Mouse (Mus musculus) fat pad, adult 2 months (tissue): ENCODE measurements around the gene U2af2.

Experiments used
- DNase-seq: peaks from one replicate; pipeline ENCODE4 v3.0.0-alpha.2; 2011; ENCODE audit warnings: low read depth, low spot score; ENCODE audit errors: extremely low read depth

U2af2 gene

DNA sequence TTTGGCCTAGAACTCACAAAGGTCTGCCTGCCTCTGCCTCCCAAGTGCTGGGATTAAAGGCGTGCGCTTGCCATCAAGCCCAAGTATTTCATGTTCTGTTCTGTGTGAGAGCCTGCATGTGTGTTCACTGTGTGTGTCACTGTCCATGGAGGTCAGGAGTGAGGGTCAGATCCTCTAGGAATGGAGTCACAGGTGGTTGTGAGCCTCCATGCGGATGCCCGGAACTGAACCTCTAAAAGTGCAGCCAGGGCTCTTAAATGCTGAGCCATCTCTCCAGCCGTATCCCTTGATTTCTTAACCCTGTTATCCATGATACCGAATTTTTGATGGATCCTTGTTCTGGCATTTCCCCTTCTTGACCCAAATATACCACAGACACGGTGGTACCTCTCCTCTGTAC lies 24.9 kb upstream of the U2af2 start:
- DNase-seq = no peak

DNA sequence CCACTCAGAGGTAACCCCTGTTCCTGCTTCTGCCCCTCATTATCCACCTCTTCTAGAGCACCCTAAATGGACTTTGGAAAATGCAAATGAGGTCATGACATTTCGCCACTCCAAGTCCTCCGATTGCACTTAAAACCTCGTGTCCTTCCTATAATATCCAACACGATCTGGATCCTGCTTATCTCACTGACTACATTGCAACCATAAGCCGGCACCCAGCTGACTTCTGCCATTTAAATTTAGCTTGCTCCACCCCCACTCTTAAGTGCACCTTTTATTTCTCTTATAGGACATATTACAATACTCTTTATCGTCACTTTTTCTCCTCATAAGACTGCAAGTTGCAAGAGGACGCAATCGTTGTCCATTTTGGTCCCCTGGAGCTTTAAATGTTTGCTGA lies 24.5 kb upstream of the U2af2 start:
- DNase-seq = no peak

DNA sequence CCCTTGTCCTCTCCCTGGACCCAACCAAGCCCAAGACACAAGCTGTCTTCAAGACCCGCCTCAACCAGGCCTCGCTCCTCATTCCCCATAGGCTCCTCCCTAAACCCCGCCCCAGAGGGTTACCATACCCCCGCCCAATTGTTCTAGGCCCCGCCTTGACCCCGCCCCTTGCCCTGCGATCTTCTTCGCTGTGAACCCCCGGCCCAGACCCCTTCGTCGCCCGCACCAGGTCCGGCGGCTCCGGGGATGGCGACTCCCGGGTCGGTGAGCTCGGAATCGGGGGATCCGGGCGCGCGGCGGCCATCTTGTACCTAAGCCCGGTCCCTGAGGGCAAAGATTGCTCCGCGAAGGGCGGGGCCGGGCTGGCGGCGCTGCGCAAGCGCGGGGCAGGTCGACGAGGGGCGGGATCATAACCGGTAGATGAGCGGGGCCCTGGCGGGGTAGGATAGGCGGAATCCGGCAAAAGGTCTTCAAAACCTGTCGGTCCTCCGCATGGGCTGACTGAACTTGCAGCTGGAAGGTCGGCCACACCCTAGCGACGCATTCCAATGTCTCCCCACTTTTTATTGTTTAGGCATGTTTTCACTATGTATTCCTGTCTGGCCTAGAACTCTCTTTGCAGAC lies 23.7 kb upstream of the U2af2 start, which contains the start of gene Zfp784:
TSS of gene Zfp784 (minus strand) at position 338 of the 624 bp plus-strand sequence.
- peak; percentile 42 for DNase-seq

DNA sequence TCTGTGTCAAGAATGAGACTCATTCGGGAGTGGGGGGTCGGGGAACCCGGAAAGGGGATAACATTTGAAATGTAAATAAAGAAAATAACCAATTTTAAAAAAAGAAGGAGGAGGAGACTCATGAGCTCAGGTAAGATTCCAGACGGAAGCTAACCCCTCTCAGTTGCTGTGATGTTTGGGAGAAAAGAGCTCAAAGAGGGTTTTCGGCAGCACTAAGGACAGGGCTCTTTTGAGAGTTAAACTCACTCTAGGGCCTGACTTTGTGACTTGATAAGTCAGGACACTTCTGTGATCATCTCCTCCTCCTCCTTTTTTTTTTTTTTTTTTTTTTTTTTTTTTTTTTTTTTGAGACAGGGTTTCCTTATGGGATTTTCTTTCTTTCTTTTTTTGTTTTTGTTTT lies 23.0 kb upstream of the U2af2 start:
- DNase-seq = no peak

DNA sequence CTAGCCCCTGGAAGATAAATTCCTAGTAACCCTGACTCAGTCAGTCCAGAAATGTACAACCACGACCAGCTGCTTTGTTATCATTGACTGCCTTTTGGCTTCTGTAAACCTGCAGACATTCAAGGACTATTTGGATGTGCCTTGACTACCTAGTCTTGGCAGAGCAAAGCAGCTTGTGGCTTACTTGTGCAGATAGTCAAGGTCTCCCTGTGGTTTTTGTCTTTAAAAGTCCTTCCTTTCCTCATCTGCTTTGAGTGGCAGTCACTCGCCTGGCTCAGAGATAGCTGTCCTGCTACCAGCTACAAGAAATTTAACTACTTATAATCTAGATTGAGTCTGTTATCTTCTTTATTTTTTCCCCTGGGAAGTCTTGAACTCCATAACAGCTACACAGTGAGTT lies 17.0 kb upstream of the U2af2 start:
- no peak for DNase-seq

DNA sequence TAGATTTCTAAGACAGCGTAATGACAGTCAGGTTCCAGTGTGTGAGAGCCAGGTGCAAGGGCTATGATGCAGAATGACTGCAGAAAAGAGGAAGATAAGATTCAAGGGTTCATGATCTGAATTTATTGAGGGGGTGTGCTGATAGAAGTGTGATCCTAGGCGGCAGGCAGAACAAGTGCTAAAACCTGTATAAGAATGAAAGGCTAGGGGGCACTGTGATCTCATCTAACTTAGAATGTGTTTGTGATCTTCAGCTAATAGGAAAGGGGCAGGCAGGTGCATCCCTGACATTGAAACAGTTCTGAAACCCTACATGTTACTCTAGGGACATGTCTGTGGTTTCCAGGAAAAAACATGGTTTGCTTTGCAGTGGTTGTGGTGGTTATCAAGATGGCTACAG lies 15.8 kb upstream of the U2af2 start:
- no peak for DNase-seq

DNA sequence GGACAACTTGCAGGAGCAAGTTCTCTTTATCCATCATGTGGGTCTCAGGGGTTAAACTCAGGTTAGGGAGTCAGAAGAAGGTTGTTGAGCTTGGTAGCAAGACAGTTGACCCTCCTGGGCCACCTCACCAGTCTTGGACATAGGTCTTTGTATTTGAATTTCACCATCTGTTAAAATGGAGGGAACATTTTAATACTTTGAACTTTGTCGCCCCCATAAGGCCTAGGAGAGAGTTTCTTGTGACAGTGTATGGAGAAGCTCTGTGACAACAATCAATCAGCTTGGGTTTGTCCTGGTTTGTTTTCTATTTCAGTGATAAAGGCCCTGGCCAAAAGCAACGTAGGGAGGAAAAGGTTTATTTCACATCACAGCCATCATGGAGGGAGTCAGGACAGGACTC lies 14.6 kb upstream of the U2af2 start:
- DNase-seq = no peak

DNA sequence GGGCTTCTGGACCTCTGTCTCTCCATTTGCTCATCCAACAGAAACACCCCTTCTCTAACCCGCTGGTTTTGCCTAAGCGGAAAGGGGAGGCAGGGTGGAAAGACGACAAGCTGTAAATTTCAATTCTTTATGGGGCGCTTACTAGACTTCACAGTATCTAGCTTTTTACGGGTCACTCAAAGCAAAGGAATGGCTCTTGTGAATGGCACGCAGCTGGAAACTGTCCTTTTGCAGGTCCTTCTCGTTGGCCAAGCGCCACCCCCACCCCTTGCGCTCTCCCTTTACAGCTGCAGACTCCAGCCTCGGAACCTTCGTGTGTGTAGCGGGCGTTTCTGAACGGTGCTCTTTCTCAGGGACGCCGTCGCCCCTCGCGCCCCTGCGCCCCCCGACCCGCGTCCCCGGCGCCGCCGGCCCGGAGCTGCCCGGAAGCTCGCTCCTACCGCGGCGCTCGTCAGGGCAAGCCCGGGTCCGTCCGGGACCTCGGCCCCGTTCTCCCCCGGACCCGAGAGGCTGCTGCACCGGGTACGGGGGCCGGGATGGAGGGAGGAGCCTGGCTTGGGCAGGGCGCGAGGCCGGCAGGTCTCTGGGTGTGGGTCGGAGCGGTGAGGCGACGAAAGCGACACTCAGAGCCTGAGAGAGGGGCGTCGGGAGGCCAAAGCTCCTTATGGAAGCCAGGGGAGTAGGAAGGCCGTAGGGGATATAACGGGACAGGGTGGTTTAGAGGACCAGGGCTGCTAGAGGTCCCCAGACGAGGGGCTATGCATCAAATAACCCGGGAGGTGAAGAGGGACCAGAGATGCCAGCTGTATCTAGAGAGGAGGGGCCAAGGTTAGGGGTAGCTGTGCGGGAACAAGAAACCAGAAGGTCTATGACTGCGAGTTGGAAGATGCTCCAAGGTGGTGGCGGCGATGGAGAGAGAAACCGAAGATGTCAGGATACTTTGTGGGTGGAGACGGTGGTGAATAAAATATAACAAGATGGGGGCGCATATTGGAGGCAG lies 10.4 kb upstream of the U2af2 start, which contains the start of gene Zfp580:
TSS of gene Zfp580 (plus strand) at position 346 of the 1,000 bp plus-strand sequence.
- no peak for DNase-seq

DNA sequence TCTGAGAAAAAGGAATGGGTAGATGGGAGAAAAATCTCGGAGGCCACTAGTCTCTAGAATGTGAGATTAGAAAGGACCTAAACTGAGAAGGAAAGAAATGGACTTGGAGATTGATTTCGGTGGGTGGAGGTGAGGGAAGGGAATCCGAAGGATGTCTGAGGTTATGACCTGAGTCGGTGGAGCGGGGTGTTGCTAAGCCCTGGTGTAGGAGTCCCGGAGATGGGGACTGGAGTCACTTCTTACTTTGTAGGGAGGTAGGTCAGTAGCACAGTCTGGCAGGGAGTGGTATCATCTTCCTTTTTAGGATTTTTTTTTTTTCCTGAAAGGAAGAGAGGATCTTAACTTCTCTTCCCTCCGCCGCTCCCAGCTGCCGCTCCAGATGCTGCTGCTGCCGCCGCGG lies 9.5 kb upstream of the U2af2 start:
- DNase-seq = no peak

DNA sequence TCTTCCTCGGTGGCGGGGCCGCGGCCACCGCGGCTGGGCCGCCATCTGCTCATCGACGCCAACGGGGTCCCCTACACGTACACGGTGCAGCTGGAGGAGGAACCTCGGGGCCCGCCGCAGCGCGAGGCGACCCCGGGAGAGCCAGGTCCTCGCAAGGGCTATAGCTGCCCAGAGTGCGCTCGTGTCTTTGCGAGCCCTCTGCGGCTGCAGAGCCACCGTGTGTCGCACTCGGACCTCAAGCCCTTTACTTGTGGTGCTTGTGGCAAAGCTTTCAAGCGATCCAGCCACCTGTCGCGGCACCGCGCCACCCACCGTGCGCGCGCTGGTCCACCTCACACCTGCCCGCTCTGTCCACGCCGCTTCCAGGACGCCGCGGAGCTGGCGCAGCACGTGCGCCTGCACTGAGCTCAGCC lies 9.0 kb upstream of the U2af2 start:
- DNase-seq = no peak

DNA sequence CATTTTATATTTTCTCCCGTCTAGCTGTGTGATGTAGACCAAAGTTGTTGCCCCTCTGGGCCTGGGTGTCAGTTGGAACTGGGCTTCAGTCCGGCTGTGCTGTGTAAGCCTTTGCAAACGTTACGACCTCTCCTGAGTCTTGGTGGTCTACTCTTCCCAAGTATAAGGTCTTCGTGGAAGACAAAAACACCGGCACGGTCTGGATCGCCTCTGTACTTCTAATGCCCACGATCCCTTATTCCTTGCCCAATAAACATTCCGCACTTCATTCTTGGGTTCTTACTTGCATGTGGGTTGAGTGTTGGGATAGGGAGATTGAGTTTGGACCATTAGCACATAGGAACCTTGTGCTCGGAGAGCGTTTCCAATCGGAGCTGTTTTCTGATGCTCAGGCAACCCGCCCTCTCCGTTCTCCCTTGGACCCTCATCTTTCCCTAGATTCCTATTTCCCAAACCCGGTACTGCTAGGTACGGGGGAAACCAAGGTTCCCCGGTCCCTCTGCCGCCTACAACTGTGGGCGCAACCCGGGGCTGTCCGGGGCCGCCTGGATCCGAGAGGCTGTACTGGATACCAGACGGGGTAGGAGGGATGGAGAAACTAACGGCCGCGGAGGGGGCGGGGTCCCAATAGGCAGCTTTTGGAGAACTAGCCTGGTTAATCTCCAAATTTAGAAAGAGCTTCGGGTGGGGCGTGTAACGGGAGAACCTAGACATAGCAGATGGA lies 8.3 kb upstream of the U2af2 start:
- no peak for DNase-seq

DNA sequence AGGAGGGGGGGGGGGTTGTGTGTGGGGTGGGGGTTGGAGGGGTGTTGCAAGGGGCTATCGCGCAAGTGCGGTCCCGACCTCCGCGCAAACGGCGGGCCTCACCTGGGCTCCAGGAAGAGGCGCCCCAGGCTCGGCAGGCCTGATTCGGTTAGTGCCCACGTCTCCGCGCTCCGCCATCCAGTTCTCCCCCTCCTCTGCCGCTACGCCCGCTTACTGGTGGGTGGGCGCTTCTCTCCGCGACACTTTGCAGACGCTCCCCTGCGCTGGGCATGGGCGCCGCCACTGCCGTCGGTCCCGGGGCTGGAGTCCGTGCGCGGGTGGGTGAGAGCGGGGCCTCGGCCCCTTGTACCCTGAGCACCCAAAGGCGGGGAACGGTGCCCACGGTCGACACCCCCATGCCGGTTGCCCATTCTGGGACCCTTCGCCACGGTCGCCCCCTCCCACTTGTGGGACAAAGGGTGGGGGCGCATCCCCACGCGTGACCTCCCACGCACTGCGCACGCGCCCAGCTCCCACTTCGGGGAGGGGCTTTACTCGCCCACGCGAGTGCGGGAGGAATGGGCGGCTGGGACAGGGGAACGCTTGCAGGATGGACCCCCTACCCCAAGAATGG lies 5.2 kb upstream of the U2af2 start:
- DNase-seq = no peak

DNA sequence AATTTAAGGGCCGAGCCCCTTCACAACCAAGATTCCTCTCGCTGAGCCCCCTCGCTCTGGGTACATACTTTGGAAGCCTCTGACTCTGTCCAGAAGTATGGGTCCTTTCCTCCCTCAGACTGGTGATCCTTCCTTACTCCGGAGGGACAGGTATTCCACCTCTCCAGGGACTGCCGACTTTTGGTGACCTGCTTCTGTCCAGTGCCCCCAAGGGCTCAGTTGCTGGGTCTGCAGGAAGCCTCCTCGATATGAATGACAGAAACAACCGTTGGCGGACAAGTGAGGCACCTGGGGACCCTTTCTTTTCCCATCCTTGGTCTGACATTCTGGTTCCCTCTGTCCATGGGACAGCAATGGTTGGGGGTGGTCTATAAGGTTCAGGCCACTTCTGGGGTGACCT lies 4.6 kb upstream of the U2af2 start:
- DNase-seq = no peak

DNA sequence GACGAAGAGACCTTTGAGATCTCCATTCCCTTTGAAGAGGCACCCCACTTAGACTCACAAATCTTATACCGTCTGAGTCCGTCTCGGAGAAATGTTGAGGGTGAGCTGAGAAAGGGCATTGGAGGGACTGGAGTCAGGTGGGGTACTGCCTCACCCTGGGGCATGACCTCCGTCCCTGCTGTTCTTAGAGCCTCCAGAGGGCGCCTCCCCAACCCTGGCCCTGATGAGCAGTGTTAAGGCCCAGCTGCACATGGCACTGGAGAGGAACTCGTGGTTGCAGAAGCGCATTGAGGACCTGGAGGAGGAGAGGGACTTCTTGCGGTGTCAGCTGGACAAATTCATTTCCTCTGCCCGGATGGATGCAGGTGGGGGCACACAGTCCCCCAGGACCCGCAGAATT lies 4.1 kb upstream of the U2af2 start:
- no peak for DNase-seq

DNA sequence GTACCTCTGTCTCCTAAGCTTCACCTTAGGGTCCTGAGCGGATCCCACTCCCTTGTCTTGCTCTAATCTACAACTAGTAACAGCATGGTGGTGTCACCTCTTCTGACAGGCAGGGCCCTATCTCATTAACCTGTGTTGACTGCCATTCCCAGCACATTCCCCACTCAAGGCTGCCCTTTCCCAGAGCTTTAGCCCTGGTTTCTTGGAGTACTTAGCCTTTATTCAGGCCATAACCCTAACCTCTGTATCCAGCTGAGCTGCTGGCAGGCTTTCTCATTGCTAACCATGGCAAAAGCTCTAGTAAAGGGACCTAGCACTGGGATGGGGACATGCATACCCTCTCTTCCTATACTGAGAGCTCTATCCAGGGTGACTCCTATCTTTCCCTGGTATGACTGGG lies 3.3 kb upstream of the U2af2 start:
- no peak for DNase-seq

DNA sequence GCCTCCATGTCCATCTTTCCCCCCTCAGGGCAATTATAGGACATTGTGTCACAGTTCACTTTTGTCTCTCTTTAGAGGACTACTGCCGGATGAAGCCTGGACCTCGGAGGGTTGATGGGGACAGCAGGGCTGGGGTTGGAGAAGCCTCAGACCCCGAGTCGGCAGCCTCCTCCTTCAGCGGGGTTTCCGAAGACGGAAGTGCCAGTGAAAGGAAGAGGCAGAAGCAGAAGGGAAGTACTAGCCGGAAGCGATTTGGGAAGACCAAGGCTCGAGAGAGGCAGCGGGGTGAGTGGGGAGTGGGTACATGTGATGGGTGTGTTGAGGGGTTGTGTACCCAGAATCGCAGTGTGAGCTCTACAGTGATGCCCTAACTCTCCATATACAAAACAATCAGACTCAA lies 2.5 kb upstream of the U2af2 start:
- no peak for DNase-seq

DNA sequence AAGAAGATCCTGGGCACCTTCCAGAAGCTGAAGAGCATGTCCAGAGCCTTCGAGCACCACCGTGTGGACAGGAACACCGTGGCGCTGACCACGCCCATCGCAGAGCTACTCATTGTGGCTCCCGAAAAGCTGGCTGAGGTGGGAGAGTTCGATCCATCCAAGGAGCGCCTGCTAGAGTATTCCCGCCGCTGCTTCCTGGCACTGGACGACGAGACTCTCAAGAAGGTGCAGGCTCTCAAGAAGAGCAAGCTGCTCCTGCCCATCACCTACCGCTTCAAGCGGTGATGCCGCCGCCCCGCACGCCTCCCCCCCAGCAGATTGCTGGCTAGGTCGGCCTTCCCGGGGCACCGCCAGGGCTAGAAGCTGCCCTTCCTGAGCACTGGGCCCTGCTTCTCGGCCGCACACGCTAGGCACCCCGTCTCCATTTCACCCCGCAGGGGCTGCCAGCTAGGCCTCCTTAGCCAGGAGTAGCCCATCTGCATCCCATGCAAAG lies 1.7 kb upstream of the U2af2 start:
- DNase-seq = no peak

DNA sequence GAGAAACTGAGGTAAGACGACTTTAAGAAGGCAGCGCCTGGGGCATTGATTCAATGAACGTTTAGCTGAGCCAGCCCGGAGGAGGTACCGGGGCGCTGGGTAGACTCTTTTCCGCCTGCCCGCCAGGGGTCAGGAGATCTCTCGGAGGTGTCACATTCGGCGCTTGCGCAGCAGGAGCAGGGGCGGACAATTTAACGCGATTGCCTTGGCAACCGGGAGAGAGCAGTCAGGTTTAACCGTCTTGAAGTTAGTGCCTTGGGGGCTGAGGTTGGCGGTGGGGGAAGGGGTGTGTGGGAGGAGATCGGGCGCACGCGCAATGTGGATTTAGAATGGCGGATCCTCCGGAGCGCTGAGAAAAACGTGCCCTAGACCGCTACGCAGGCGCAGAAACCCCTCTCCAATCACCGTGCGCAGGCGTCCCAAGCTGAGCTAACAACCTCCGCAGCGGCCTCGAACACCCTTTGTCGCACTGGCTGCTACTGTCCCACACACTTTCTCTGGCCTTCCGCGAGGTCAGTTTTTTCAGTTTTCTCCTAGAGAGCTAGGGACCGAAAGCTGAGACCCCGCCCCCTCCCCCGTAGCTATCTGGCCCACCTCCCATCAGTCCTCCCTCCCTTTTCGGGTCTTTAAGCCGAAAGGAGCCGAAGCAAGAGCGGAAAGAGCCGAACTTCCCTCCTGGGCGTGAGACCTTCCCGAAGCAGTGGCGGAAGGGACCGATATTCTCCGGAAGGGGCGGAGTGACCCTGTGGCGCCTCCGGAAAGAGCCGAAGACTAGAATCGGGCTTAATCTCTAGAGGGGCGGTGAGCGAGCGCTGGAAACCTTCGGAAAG lies 784 bp upstream of the U2af2 start:
- DNase-seq = peak; percentile 68

DNA sequence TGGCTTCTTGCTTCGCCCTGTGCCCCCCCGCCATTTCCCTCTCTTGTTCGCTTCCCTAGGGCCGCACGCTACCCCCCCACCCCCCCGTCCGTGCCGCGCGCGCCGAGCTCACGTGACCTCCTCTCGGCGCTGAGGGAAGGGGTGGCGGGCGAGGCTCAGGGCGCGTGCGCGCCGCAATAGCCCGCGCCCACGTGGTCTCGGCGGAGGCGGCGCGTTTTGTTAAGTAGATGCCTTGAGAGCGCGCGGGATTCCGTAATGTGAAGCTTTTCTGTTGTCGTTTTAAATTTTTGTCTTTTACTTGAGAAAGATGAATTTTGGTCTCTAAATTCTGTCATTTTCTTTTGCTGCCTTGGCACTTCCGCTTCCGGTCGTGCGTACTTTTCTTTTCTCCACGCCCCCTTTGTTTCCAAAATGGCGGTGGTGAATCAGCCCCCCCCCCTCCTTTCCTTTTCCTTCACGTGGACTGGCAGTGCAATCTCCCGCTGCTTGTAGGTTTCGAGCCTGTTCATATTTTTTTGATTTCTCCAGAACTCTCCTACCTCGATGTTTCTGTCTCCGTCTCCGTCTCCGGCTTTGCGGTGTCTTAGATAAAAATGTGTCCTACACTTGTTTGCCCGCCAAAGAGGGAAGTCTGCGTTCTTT lies 538 bp downstream of the U2af2 start:
- DNase-seq = no peak

DNA sequence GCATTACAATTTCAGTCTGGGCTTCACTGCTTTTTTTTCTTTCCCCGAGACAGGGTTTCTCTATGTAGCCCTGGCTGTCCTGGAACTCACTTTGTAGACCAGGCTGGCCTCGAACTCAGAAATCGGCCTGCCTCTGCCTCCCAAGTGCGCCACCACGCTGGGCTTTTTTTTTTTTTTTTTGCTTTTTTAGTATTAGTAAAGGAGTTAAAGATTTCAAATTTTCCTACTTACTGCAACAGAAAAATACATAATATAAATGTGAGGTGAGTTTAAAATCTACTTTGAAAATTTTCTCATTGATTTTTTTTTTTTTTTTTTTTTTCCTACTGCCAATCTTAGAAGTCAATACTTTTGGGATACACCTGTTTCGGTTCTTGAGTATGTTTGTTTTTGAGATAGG lies 2.9 kb downstream of the U2af2 start:
- DNase-seq = no peak
